Mouse (Mus musculus): ENCODE measurements around the gene Lzic. TPM values are rescaled to one million over a fixed set of nuclear protein-coding genes. Genes with fewer than 3 reads are reported as not detected.
A peak's percentile ranks its signal among the peaks of the same experiment; 100 is the strongest.

Gene Lzic
- 39.8 and 43.1 TPM in 2 replicates for polyA plus RNA-seq (2015; fragmentation: Nextera tagmentation; extraction: Ambion mirVana)

DNA sequence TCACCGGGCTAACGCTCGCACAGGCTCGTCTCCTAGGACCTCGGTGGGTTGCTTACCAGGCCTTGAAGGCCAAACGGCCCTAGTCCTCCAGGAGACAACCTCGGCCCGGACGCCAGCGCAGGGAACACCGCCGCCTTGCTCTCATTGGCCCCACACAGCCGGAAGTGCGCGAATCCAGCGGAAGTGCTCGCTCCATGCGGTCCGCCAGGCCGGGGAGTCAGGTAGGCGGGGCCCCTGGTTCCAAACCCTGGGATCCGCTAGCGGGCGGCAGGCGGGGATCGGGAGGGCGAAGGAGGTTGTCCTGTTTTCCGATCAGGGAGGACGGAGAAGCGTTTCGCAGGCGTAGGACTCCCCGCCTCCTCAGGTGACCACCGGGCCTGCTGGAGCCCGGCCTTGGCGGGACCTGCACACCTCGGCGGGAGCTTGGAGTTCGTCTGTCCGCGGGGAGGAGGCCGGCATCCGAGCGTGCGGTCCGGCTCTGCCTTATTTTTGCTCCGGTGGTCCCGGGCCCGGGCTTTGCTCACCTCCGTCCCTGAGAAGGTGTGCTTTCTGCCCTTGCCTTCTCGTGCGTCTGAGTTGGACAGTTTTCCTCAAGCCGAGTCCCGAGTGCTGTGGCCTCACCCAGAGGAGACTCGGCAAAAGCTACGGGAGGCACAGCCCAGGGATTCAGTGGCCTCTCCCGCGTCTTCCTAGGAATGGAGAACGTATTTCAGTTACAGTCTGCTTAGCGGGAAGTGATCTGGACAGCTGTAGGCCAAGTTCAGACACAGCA, at the start of gene Lzic, which contains the start of gene Nmnat1:
Gene Lzic, plus strand, starts transcription at position 177 of the 772 bp plus-strand sequence.
Gene Nmnat1, minus strand, starts transcription at position 150 of the 772 bp plus-strand sequence.
- Histone ChIP-seq H3K27ac (ENCODE audit: low read length) (peak within 1 kb of the TSS; percentile 71), H3K4me2 (ENCODE audit: low read length) (peak within 1 kb of the TSS; percentile 76), H3K4me1 (ENCODE audit: control insufficient read depth, insufficient read depth, low read length) (peaks cover 13% of the 10 kb centered on the region), H3K9me3 (replicated peaks; ENCODE audit: control insufficient read depth, low read length, poor library complexity, severe bottlenecking) (no peaks in the 10 kb centered on the region), H3K36me3 (ENCODE audit: control insufficient read depth, insufficient read depth, low read length) (peaks cover 7% of the 10 kb centered on the region; the same call in 1 of the 2 replicates), H3K9ac (ENCODE audit: low read depth, low read length) (peak within 1 kb of the TSS; percentile 77), H3K27me3 (ENCODE audit: control insufficient read depth, insufficient read depth, low read depth, low read length) (no peaks in the 10 kb centered on the region), H3K4me3 (ENCODE audit: low read depth, low read length) (peak within 1 kb of the TSS; percentile 67)
- WGBS, result 0% methylated on average over 60 of the region's 60 CpGs
- peak; percentile 99 for ATAC-seq

DNA sequence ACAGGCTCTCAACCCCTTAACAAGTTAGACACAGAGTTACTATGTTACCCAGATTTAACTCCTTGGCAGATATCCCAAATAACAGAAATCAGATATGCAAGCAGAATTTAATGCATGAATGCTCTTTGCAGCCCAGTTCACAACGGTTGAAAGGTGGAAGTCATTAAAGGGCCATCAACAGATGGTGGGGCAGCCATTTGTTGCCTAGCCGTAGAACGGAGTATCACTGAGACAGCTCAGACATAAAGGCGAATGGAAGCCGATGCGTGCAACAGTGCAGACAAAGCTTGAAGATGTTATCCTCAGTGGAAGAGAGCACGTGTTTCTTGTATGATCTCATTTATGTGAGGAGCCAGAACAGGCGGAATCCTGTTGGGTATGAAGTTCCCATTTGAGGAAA, 44.5 kb upstream of the Lzic start:
- Histone ChIP-seq H3K36me3 (ENCODE audit: control insufficient read depth, insufficient read depth, low read length) (no peaks in the 10 kb centered on the region), H3K9ac (ENCODE audit: low read depth, low read length) (no peak overlapping the region), H3K27me3 (ENCODE audit: control insufficient read depth, insufficient read depth, low read depth, low read length) (no peaks in the 10 kb centered on the region), H3K4me2 (ENCODE audit: low read length) (no peak overlapping the region), H3K9me3 (replicated peaks; ENCODE audit: control insufficient read depth, low read length, poor library complexity, severe bottlenecking) (no peaks in the 10 kb centered on the region), H3K4me3 (ENCODE audit: low read depth, low read length) (no peak overlapping the region), H3K27ac (ENCODE audit: low read length) (no peak overlapping the region), H3K4me1 (ENCODE audit: control insufficient read depth, insufficient read depth, low read length) (peaks cover 6% of the 10 kb centered on the region; the same call in 1 of the 2 replicates)
- WGBS, result 65% methylated on average over 8 of the region's 8 CpGs
- no peak for ATAC-seq

GRCm38 (mm10) chr4:149442436-149442835, 42.6 kb upstream of the Lzic start:
- Histone ChIP-seq H3K27ac (ENCODE audit: low read length) (no peak overlapping the region), H3K27me3 (ENCODE audit: control insufficient read depth, insufficient read depth, low read depth, low read length) (no peaks in the 10 kb centered on the region), H3K4me3 (ENCODE audit: low read depth, low read length) (no peak overlapping the region), H3K9me3 (replicated peaks; ENCODE audit: control insufficient read depth, low read length, poor library complexity, severe bottlenecking) (no peaks in the 10 kb centered on the region), H3K36me3 (ENCODE audit: control insufficient read depth, insufficient read depth, low read length) (no peaks in the 10 kb centered on the region), H3K4me2 (ENCODE audit: low read length) (no peak overlapping the region), H3K9ac (ENCODE audit: low read depth, low read length) (no peak overlapping the region), H3K4me1 (ENCODE audit: control insufficient read depth, insufficient read depth, low read length) (peaks cover 13% of the 10 kb centered on the region)
- no peak for ATAC-seq
- WGBS, result 61% methylated on average over 3 of the region's 3 CpGs

DNA sequence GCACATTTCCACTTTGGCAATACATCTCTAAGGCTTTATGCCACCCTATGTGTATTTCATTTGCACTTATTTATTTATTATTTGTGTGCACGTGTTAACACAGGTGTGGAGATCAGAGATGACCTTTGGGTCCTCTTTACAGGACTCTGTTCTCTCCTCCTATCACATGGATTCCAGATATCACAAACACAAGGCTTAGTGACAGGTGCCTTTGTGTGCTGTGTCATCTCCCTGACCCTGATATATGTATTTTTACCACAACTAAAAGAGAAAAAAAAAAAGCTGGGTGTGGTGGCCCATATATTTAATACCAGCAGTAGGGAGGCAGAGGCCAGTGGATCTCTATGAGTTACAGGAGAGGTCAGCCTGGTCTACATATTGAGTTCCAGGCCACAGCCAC, 40.6 kb upstream of the Lzic start:
- Histone ChIP-seq H3K9me3 (replicated peaks; ENCODE audit: control insufficient read depth, low read length, poor library complexity, severe bottlenecking) (no peaks in the 10 kb centered on the region), H3K4me1 (ENCODE audit: control insufficient read depth, insufficient read depth, low read length) (peaks cover 13% of the 10 kb centered on the region), H3K9ac (ENCODE audit: low read depth, low read length) (peak overlapping the region; percentile 63; the same call in 1 of the 2 replicates), H3K36me3 (ENCODE audit: control insufficient read depth, insufficient read depth, low read length) (no peaks in the 10 kb centered on the region), H3K27ac (ENCODE audit: low read length) (peak overlapping the region; percentile 88), H3K4me2 (ENCODE audit: low read length) (peak overlapping the region; percentile 53; the same call in 1 of the 2 replicates), H3K4me3 (ENCODE audit: low read depth, low read length) (no peak overlapping the region), H3K27me3 (ENCODE audit: control insufficient read depth, insufficient read depth, low read depth, low read length) (no peaks in the 10 kb centered on the region)
- ATAC-seq, result no peak
- WGBS, result 63% methylated on average over 1 of the region's 1 CpGs

DNA sequence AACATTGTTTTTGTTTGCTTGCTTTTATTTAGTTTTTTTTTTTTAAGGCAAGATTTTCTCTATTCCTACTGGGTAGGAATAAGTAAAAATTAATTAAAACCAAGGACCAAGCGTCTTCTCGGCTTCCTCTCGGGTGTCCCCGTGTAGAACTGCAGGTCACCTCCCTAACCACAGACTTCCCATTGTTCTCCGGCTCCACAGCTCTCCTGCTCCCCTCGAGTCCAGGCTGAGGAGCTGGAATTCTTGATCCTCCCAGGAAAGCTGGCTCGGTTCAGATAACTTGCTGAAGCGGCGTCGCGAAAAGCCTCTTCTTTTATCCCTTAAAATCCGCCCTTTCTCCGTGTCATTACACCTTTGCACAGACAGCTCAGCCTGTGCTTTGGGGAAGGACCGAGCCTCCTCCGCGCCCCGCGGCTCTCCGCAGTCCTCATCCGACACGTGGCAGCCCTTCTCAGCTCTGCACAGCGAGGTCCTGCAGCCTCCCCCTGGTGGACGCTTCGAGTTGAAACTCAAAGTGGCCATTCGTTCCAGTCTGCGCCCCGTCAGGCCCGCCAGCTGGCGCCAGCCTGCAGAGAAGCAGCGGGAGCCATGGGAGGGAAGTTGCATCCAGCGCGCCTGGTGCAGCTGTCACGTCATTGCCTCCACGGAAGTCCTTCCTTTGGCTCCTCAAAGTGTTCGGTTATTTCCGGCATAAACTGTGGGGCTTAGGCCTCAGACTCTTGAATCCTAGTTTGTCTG, 39.9 kb upstream of the Lzic start:
- H3K27ac ChIP-seq (ENCODE audit: low read length), result peak overlapping the region; percentile 88
- ATAC-seq, result peak; percentile 98
- H3K27me3 ChIP-seq (ENCODE audit: control insufficient read depth, insufficient read depth, low read depth, low read length), result no peaks in the 10 kb centered on the region
- peak overlapping the region; percentile 31 for H3K4me3 ChIP-seq (ENCODE audit: low read depth, low read length)
- no peaks in the 10 kb centered on the region for H3K36me3 ChIP-seq (ENCODE audit: control insufficient read depth, insufficient read depth, low read length)
- peak overlapping the region; percentile 53 for H3K4me2 ChIP-seq (ENCODE audit: low read length)
- H3K9ac ChIP-seq (ENCODE audit: low read depth, low read length), result peak overlapping the region; percentile 63
- H3K9me3 ChIP-seq (replicated peaks; ENCODE audit: control insufficient read depth, low read length, poor library complexity, severe bottlenecking), result no peaks in the 10 kb centered on the region
- peaks cover 13% of the 10 kb centered on the region for H3K4me1 ChIP-seq (ENCODE audit: control insufficient read depth, insufficient read depth, low read length)
- under 1% methylated on average over 36 of the region's 36 CpGs for WGBS

- peak overlapping the region; percentile 63 for H3K9ac ChIP-seq (ENCODE audit: low read depth, low read length)
- peak overlapping the region; percentile 88 for H3K27ac ChIP-seq (ENCODE audit: low read length)
- 4% methylated on average over 11 of the region's 11 CpGs for WGBS
Observed at GRCm38 (mm10) chr4:149445868-149446267, 39.2 kb upstream of the Lzic start.

GRCm38 (mm10) chr4:149446309-149446708, 38.7 kb upstream of the Lzic start:
- no peaks in the 10 kb centered on the region for H3K36me3 ChIP-seq (ENCODE audit: control insufficient read depth, insufficient read depth, low read length)
- ATAC-seq, result no peak
- H3K9me3 ChIP-seq (replicated peaks; ENCODE audit: control insufficient read depth, low read length, poor library complexity, severe bottlenecking), result no peaks in the 10 kb centered on the region
- no peak overlapping the region for H3K4me3 ChIP-seq (ENCODE audit: low read depth, low read length)
- H3K9ac ChIP-seq (ENCODE audit: low read depth, low read length), result peak overlapping the region; percentile 63
- no peaks in the 10 kb centered on the region for H3K27me3 ChIP-seq (ENCODE audit: control insufficient read depth, insufficient read depth, low read depth, low read length)
- H3K4me1 ChIP-seq (ENCODE audit: control insufficient read depth, insufficient read depth, low read length), result peaks cover 13% of the 10 kb centered on the region
- H3K4me2 ChIP-seq (ENCODE audit: low read length), result peak overlapping the region; percentile 53
- H3K27ac ChIP-seq (ENCODE audit: low read length), result peak overlapping the region; percentile 88
- 31% methylated on average over 1 of the region's 1 CpGs for WGBS

More at GRCm38 (mm10) chr4:149445868-149446267, 39.2 kb upstream of the Lzic start:
- Histone ChIP-seq H3K4me2 (ENCODE audit: low read length) (peak overlapping the region; percentile 53), H3K36me3 (ENCODE audit: control insufficient read depth, insufficient read depth, low read length) (no peaks in the 10 kb centered on the region), H3K4me1 (ENCODE audit: control insufficient read depth, insufficient read depth, low read length) (peaks cover 13% of the 10 kb centered on the region), H3K4me3 (ENCODE audit: low read depth, low read length) (peak overlapping the region; percentile 3; the same call in 1 of the 2 replicates), H3K9me3 (replicated peaks; ENCODE audit: control insufficient read depth, low read length, poor library complexity, severe bottlenecking) (no peaks in the 10 kb centered on the region), H3K27me3 (ENCODE audit: control insufficient read depth, insufficient read depth, low read depth, low read length) (no peaks in the 10 kb centered on the region)
- peak; percentile 54 for ATAC-seq

DNA sequence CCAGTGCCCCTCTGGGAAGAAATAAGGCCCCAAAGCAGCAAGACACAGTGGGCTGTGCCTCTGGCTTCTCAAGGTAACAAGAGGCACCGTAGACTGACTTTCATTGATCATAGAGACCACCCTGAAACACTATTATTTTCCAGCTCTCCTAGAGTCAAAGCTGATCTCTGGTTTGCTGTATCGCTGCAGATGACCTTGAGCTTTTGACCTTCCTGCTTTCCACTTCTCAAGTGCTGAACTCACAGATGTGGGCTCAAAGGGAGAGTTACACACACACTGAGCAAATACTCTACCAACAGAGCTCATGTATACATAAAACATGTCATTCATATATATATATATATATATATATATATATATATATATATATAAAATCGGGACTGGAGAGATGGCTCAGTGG, 34.4 kb upstream of the Lzic start:
- no peak for ATAC-seq
- WGBS, result 86% methylated on average over 3 of the region's 3 CpGs
- no peak overlapping the region for H3K9ac ChIP-seq (ENCODE audit: low read depth, low read length)
- no peaks in the 10 kb centered on the region for H3K36me3 ChIP-seq (ENCODE audit: control insufficient read depth, insufficient read depth, low read length)
- no peaks in the 10 kb centered on the region for H3K9me3 ChIP-seq (replicated peaks; ENCODE audit: control insufficient read depth, low read length, poor library complexity, severe bottlenecking)
- no peak overlapping the region for H3K4me3 ChIP-seq (ENCODE audit: low read depth, low read length)
- H3K4me1 ChIP-seq (ENCODE audit: control insufficient read depth, insufficient read depth, low read length), result peaks cover 6% of the 10 kb centered on the region
- H3K27me3 ChIP-seq (ENCODE audit: control insufficient read depth, insufficient read depth, low read depth, low read length), result no peaks in the 10 kb centered on the region
- no peak overlapping the region for H3K4me2 ChIP-seq (ENCODE audit: low read length)
- no peak overlapping the region for H3K27ac ChIP-seq (ENCODE audit: low read length)

DNA sequence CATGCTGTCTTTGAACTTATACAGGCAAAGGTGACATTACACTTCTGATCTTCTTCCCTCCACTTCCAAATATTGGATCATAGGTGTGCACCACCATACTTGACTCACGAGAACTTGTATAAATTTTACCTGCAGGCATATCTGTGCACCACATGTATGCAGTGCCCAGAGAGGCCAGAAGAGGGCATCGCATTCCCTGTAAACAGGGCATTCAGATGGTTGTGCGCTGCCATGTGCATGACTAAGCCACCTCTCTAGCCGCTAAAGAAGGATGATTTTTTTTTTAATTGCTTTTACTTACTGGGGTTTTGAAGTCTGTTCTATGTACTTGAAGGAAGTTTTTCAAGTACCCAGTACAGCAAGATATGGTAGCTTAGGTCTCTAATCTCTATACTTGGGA, 31.4 kb upstream of the Lzic start:
- Histone ChIP-seq H3K4me3 (ENCODE audit: low read depth, low read length) (no peak overlapping the region), H3K36me3 (ENCODE audit: control insufficient read depth, insufficient read depth, low read length) (no peaks in the 10 kb centered on the region), H3K9ac (ENCODE audit: low read depth, low read length) (no peak overlapping the region), H3K4me2 (ENCODE audit: low read length) (no peak overlapping the region), H3K4me1 (ENCODE audit: control insufficient read depth, insufficient read depth, low read length) (no peaks in the 10 kb centered on the region), H3K9me3 (replicated peaks; ENCODE audit: control insufficient read depth, low read length, poor library complexity, severe bottlenecking) (no peaks in the 10 kb centered on the region), H3K27ac (ENCODE audit: low read length) (no peak overlapping the region), H3K27me3 (ENCODE audit: control insufficient read depth, insufficient read depth, low read depth, low read length) (no peaks in the 10 kb centered on the region)
- ATAC-seq, result no peak
- 86% methylated on average over 4 of the region's 4 CpGs for WGBS
